Mouse (Mus musculus) liver, embryonic 14.5 days (tissue): ENCODE measurements at regions not wholly inside any gene's neighbourhood (a gene's known extent, or its start where the extent isn't known, plus 50 kb on each side); places are given as distances from the start of the nearest gene placed in this dataset.

Source experiments
- ATAC-seq: fragments of 200-750 bp; cut with Nextera tagmentation; 2 replicates; pipeline ENCODE4 v1.8.0; 2017; ENCODE audit warnings: moderate number of reproducible peaks, mild to moderate bottlenecking, moderate library complexity; ENCODE audit not compliant: insufficient read depth
- DNase-seq, 3 experiments: peaks; one replicate each; pipeline ENCODE4 v3.0.0-alpha.2; 2012 to 2013; ENCODE audit warnings: low read depth in 3 of 3, low spot score in 3 of 3
- H3K27ac ChIP-seq: fragments of 300-500 bp; sonication (generic); 2 replicates; pipeline ENCODE4 v1.5.1; 2014; ENCODE audit warnings: moderate library complexity, mild to moderate bottlenecking, control low read depth, inconsistent platforms
- H3K27me3 ChIP-seq: fragments of 300-500 bp; sonication (generic); 2 replicates; pipeline ENCODE4 v1.6.1; 2014; ENCODE audit warnings: mild to moderate bottlenecking, low read length, moderate library complexity; ENCODE audit not compliant: control insufficient read depth, insufficient read depth
- H3K36me3 ChIP-seq: fragments of 300-500 bp; sonication (generic); replicated peaks from 2 replicates; pipeline ENCODE4 v1.6.1; 2014; ENCODE audit warnings: low read depth; ENCODE audit not compliant: control insufficient read depth, insufficient read depth
- H3K4me1 ChIP-seq, 2 experiments: fragments of 200-500 bp in 1 of 2; fragments of 300-500 bp in 1 of 2; sonication (generic) in 1 of 2; replicated peaks; 2 replicates each; pipeline ENCODE4 v1.6.1; 2012 to 2014; ENCODE audit warnings: antibody characterized with exemption in 1 of 2, inconsistent platforms in 1 of 2, low read length in 1 of 2; ENCODE audit not compliant: control insufficient read depth in 2 of 2, insufficient read depth in 2 of 2
- H3K4me2 ChIP-seq: fragments of 300-500 bp; sonication (generic); 2 replicates; pipeline ENCODE4 v1.6.1; 2014; ENCODE audit warnings: low read depth, mild to moderate bottlenecking, control low read depth, moderate library complexity
- H3K4me3 ChIP-seq, 2 experiments: fragments of 200-500 bp in 1 of 2; fragments of 300-500 bp in 1 of 2; sonication (generic) in 1 of 2; 2 replicates each; pipeline ENCODE4 v1.5.1; 2012 to 2014; ENCODE audit warnings: low read depth in 2 of 2, low read length in 2 of 2, mild to moderate bottlenecking in 2 of 2, control low read depth in 1 of 2, inconsistent platforms in 1 of 2, moderate library complexity in 1 of 2; ENCODE audit not compliant: insufficient read depth in 1 of 2
- H3K9ac ChIP-seq: fragments of 300-500 bp; sonication (generic); replicated peaks from 2 replicates; pipeline ENCODE4 v1.6.1; 2014; ENCODE audit warnings: mild to moderate bottlenecking, control low read depth, moderate library complexity
- H3K9me3 ChIP-seq: fragments of 300-500 bp; sonication (generic); 2 replicates; pipeline ENCODE4 v1.6.1; 2016; ENCODE audit warnings: low read length, mixed read lengths; ENCODE audit not compliant: control insufficient read depth
- CTCF ChIP-seq: IDR thresholded peaks from 2 replicates; pipeline ENCODE4 v1.5.1; 2016; ENCODE audit warnings: antibody characterized with exemption, low read depth, control low read depth
- EP300 ChIP-seq: IDR thresholded peaks from 2 replicates; pipeline ENCODE4 v1.6.1; 2016; ENCODE audit warnings: antibody characterized with exemption, low read depth
- WGBS: fragments of 180-500 bp; shearing (Covaris S2); extraction: QIAGEN DNeasy Blood & Tissue Kit; methylation state at CpG from one replicate; pipeline ENCODE4 v1.1.7; 2014; ENCODE audit not compliant: insufficient replicate concordance; 5-methylcytosine and 5-hydroxymethylcytosine counted together

DNA sequence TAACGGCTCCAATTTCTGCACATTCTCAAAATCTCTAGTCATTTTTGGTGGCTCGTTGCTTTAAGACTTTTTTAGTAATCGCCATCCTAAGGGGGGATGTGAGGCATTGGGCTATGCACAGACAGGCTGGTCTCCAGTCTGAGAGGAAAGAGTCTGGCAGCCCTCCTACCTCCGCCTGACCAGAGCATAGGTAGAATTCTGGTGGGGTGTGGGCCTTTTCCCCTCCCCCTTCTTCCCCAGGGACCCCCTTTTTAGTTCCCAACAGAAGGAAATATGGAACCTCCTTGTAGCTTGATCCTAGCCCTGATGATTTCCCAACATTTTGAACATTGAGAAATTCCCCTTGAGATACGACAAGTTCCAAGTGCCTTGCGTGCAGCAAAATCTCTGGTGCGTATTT lies 181.4 kb upstream of the Wdfy3 start:
- Histone ChIP-seq H3K9me3 (no peaks in the 10 kb centered on the region), H3K27ac (no peak overlapping the region), H3K9ac (no peak overlapping the region), H3K4me3 (no peak overlapping the region), H3K4me2 (no peak overlapping the region), H3K36me3 (no peaks in the 10 kb centered on the region), H3K27me3 (no peaks in the 10 kb centered on the region), H3K4me1 (no peaks in the 10 kb centered on the region)
- ATAC-seq: no peak
- TF ChIP-seq CTCF (no peak), EP300 (no peak)
- WGBS: 69% methylated on average over 7 of the region's 7 CpGs
- DNase-seq: no peak

DNA sequence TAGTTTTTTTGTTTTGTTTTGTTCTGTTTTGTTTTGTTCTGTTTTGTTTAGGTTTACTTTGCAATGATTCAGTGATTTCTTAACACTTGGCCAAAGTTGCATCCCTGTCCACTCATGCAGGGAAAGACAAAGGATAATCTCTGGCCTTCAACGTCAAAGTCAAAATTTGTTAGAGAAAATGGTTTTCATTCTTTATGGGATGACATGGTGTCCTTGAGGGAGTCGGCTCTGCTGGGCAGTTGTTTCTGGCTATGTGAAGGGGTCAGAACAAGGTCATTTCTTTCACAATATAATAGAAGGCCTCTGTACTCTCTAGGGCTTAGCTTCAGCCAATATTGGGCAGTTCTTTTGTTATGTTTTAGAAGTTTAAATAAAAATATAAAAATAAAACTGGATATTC lies 184.1 kb upstream of the Wdfy3 start:
- Histone ChIP-seq H3K9ac (no peak overlapping the region), H3K27me3 (no peaks in the 10 kb centered on the region), H3K27ac (no peak overlapping the region), H3K9me3 (no peaks in the 10 kb centered on the region), H3K4me1 (no peaks in the 10 kb centered on the region), H3K4me2 (no peak overlapping the region), H3K4me3 (no peak overlapping the region), H3K36me3 (no peaks in the 10 kb centered on the region)
- WGBS: 50% methylated on average over 2 of the region's 2 CpGs
- no peak for ATAC-seq
- no peak for TF ChIP-seq EP300
- no peak for TF ChIP-seq CTCF
- no peak for DNase-seq

DNA sequence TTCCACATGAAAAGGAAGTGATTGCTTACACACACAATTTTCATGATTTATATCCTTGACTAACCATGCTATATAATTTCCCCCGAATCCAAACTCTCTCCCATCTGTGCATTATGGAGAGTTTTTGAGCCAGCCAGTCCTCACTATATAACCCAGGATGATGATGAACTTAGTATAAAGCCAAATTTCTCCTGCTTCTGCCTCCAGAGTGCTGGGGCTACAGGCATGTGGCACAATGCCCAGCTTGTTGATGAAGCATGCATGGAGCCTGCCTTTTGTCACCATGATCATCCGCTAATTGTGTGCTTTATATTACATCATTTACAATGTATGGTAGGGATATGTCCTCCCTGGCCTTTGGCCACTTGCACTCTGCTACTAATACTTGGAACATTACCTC lies 187.4 kb upstream of the Wdfy3 start:
- Histone ChIP-seq H3K4me1 (no peaks in the 10 kb centered on the region), H3K9ac (no peak overlapping the region), H3K27ac (no peak overlapping the region), H3K9me3 (no peaks in the 10 kb centered on the region), H3K4me3 (no peak overlapping the region), H3K27me3 (no peaks in the 10 kb centered on the region), H3K36me3 (no peaks in the 10 kb centered on the region), H3K4me2 (no peak overlapping the region)
- DNase-seq: no peak
- ATAC-seq: no peak
- TF ChIP-seq CTCF (no peak), EP300 (no peak)
- 56% methylated on average over 2 of the region's 2 CpGs for WGBS

DNA sequence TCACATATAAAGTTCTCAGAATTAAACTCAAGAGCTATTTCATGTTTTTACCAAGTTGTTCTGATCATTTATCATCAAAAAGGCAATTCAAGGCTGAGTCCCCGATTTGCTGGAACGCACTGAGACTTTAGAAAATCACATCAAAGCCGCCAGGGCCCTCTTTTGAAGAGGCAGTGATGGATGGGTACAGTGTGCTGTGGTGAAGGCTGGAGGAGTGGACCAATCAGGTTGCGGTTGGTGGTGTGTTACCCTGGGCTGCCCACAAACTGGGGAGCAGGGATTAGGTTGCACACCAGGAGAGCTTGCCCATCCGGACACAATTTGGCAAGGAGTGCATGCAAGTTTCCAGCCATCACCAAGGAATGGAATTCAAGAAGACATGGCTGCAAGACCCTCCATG lies 191.9 kb upstream of the Wdfy3 start:
- 58% methylated on average over 5 of the region's 5 CpGs for WGBS
- no peaks in the 10 kb centered on the region for H3K9me3 ChIP-seq
- no peaks in the 10 kb centered on the region for H3K4me1 ChIP-seq
- no peak for ATAC-seq
- TF ChIP-seq EP300 (no peak), CTCF (no peak)
- no peak overlapping the region for H3K9ac ChIP-seq
- no peak overlapping the region for H3K4me2 ChIP-seq
- H3K36me3 ChIP-seq: no peaks in the 10 kb centered on the region
- H3K27me3 ChIP-seq: no peaks in the 10 kb centered on the region
- H3K27ac ChIP-seq: no peak overlapping the region
- no peak for DNase-seq
- no peak overlapping the region for H3K4me3 ChIP-seq

DNA sequence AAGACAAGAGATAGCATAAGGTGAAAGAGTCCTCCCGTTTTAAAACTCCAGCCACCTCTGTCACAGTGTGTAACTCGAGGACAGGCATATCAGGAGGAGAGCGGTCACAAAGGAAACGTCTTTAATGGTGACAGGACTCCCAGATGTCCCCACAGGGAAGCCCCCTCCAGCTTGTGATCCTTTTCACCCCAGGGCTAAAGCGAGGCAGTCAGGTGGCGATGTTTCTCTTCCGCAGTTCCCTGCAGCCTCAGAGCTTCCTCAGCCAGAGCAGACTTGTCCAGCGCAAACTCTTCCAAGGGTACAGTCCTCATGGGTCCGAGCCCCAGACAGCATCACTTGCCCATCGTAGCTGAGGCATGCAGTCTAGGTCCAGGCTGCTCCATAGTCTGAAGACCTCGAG lies 196.7 kb upstream of the Wdfy3 start:
- WGBS: 58% methylated on average over 11 of the region's 11 CpGs
- H3K4me2 ChIP-seq: no peak overlapping the region
- ATAC-seq (no peak), DNase-seq (no peak)
- H3K9me3 ChIP-seq: no peaks in the 10 kb centered on the region
- no peaks in the 10 kb centered on the region for H3K36me3 ChIP-seq
- no peaks in the 10 kb centered on the region for H3K4me1 ChIP-seq
- H3K9ac ChIP-seq: no peak overlapping the region
- no peak overlapping the region for H3K4me3 ChIP-seq
- H3K27me3 ChIP-seq: no peaks in the 10 kb centered on the region
- H3K27ac ChIP-seq: no peak overlapping the region
- TF ChIP-seq CTCF (no peak), EP300 (no peak)
